Mouse (Mus musculus): ENCODE measurements around the gene Izumo4.

Gene Izumo4

GRCm38 (mm10) chr10:80727369-80728127 lies 25.6 kb downstream of the Izumo4 start:
- DNase-seq = no peak

- no peak for DNase-seq
Observed at GRCm38 (mm10) chr10:80732611-80733101, 30.7 kb downstream of the Izumo4 start.

- no peak for DNase-seq
Observed at GRCm38 (mm10) chr10:80736731-80737130, 34.7 kb downstream of the Izumo4 start.

GRCm38 (mm10) chr10:80738657-80739056 lies 36.7 kb downstream of the Izumo4 start:
- DNase-seq = no peak

GRCm38 (mm10) chr10:80741146-80741545 lies 39.2 kb downstream of the Izumo4 start:
- peak; percentile 16 for DNase-seq

GRCm38 (mm10) chr10:80741634-80742179 lies 39.7 kb downstream of the Izumo4 start:
- peak; percentile 54 for DNase-seq

GRCm38 (mm10) chr10:80742180-80742978 lies 40.4 kb downstream of the Izumo4 start, which contains the start of gene Ap3d1:
Gene Ap3d1 (minus strand): TSS chr10:80742264.
- peak; percentile 97 for DNase-seq

- peak; percentile 30 for DNase-seq
Observed at GRCm38 (mm10) chr10:80744262-80744661, 42.3 kb downstream of the Izumo4 start.

GRCm38 (mm10) chr10:80747410-80747809 lies 45.4 kb downstream of the Izumo4 start:
- DNase-seq = peak; percentile 77

- peak; percentile 62 for DNase-seq
Observed at GRCm38 (mm10) chr10:80748609-80749008, 46.6 kb downstream of the Izumo4 start.

GRCm38 (mm10) chr10:80751188-80751832 lies 49.3 kb downstream of the Izumo4 start:
- peak; percentile 47 for DNase-seq

- DNase-seq = peak; percentile 83
Observed at GRCm38 (mm10) chr10:80752079-80752625, 50.2 kb downstream of the Izumo4 start.

- peak; percentile 100 for DNase-seq
Observed at GRCm38 (mm10) chr10:80754594-80755290, 52.8 kb downstream of the Izumo4 start, which contains the start of gene Dot1l. Gene Dot1l (plus strand): TSS chr10:80755206.
